Mouse (Mus musculus) spleen, postnatal 36 days (tissue): ENCODE data around the gene Gm14327.
"Not testable (repeated sequence)": the region's sequence is repeated elsewhere in the genome, so short reads cannot be mapped to it uniquely, and the experiment has no call there.

Experiments used
- DNase-seq, 2 experiments: peaks; one replicate each; pipeline ENCODE4 v3.0.0; 2022; ENCODE audit warnings: low spot score in 2 of 2, mixed read lengths in 1 of 2

Gm14327 gene

GRCm38 (mm10) chr2:177897046-177897578, at the start of gene Gm14327:
TSS of gene Gm14327 (plus strand) at chr2:177897096.
- DNase-seq = not testable (repeated sequence)

GRCm38 (mm10) chr2:177862254-177862653, 34.6 kb upstream of the Gm14327 start:
- DNase-seq = not testable (repeated sequence)

- not testable (repeated sequence) for DNase-seq
These were observed 9.2 kb upstream of the Gm14327 start for GRCm38 (mm10) chr2:177887743-177888142.

GRCm38 (mm10) chr2:177898171-177898570, 1.3 kb downstream of the Gm14327 start:
- not testable (repeated sequence) for DNase-seq

- DNase-seq = not testable (repeated sequence)
These were observed 6.4 kb downstream of the Gm14327 start for GRCm38 (mm10) chr2:177903276-177903675.

GRCm38 (mm10) chr2:177925563-177926103, 28.7 kb downstream of the Gm14327 start, which contains the start of gene Zfp972:
TSS of gene Zfp972 (minus strand) at chr2:177925613.
- DNase-seq = not testable (repeated sequence)
